Mouse (Mus musculus) adrenal gland, postnatal 4 days (tissue): ENCODE results near the gene Cybb. TPM values are rescaled to one million over a fixed set of nuclear protein-coding genes. Genes with fewer than 3 reads are reported as not detected.

Experiments
- total RNA-seq, 2 experiments: library from RNA; stranded (reverse); gene quantifications; 2 replicates each; pipeline ENCODE4 v1.2.3; 2021

Gene Cybb
- total RNA-seq, 2 experiments from 2014 or later = 9.5 to 11.3 TPM

Other genes with a start within 250 kb of the Cybb start
- gene Gm14862, start 230.9 kb downstream of the Cybb start, total RNA-seq = not detected
- gene Xk, start 215.0 kb downstream of the Cybb start, total RNA-seq = 1 to 10 TPM; 3.0 to 3.4 TPM
- gene H2al1m, start 204.0 kb downstream of the Cybb start, total RNA-seq = 1 to 10 TPM in 1 of 2 experiments, not detected in 1; 1.1 TPM
- not detected for gene H2al1k, start 137.1 kb downstream of the Cybb start, total RNA-seq
- not detected for gene H2al1o, start 84.6 kb upstream of the Cybb start, total RNA-seq
- gene Dynlt3, start 175.2 kb upstream of the Cybb start, total RNA-seq = 100 to 1,000 TPM; 100 to 109 TPM